Mouse (Mus musculus): ENCODE data around the gene Lgr6. TPM values are rescaled to one million over a fixed set of nuclear protein-coding genes. Genes with fewer than 3 reads are reported as not detected.

Gene Lgr6
- polyA plus RNA-seq, 1 experiment from 2014 or later = 0.49 TPM

DNA sequence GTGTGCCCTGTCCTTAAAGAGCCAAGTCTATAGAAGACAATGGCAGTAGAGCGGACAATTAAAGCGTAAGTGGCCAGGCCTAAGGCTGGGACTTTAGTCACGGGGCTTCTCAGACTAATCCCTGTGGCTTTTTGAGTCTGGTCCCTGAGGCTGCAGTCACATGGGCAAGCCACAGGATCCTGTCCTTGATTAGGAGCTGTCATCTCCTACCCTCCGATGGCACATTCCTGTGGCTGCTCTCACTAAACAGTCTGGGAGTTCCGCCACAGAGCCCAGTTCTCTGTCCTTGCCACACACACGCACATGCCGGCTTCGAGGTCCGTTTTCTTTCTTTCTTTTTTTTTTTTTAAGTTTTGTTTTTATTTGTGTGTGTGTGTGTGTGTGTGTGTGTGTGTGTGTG is 21.6 kb downstream of the Lgr6 start:
- peaks cover 2% of the 10 kb centered on the region for H3K4me1 ChIP-seq (ENCODE audit: control insufficient read depth, insufficient read depth, low read length)
- H3K27ac ChIP-seq (replicated peaks; ENCODE audit: low read depth, low read length) = no peak overlapping the region
- no peak overlapping the region for H3K4me2 ChIP-seq (ENCODE audit: low read depth, severe bottlenecking)
- H3K9ac ChIP-seq (ENCODE audit: low read length) = no peak overlapping the region
- no peak overlapping the region for H3K4me3 ChIP-seq (ENCODE audit: low read depth, low read length)
- ATAC-seq (ENCODE audit: insufficient number of reproducible peaks, low FRiP score, low TSS enrichment, low read depth) = no peak
- DNase-seq (ENCODE audit: low spot score) = no peak
- no peaks in the 10 kb centered on the region for H3K36me3 ChIP-seq (ENCODE audit: control insufficient read depth, insufficient read depth, low read length)
- no peaks in the 10 kb centered on the region for H3K9me3 ChIP-seq (ENCODE audit: control insufficient read depth, low read length)
- 56% methylated on average over 9 of the region's 9 CpGs for WGBS
- peaks cover 28% of the 10 kb centered on the region for H3K27me3 ChIP-seq (ENCODE audit: control insufficient read depth, insufficient read depth, low read length)

DNA sequence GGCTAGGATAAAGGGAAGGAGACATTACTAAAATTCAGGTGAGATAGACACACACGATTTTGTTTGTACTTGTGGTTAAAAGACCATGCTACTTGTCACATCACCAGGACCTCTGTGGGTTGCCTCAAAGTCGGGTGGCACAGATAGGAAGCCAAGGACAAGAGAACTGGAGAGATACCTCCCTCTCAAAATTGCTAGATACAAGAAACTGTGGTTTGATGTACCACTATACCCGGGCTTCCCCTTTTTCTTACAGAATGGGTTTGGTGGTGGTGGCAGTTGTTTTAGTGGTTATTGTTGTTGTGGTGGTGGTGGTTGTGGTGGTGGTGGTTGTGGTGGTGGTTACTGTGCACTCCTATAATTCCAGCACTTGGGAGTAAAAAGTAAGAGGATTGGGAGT is 22.8 kb downstream of the Lgr6 start:
- H3K36me3 ChIP-seq (ENCODE audit: control insufficient read depth, insufficient read depth, low read length) = no peaks in the 10 kb centered on the region
- WGBS = 82% methylated on average over 3 of the region's 3 CpGs
- H3K9ac ChIP-seq (ENCODE audit: low read length) = no peak overlapping the region
- no peaks in the 10 kb centered on the region for H3K9me3 ChIP-seq (ENCODE audit: control insufficient read depth, low read length)
- H3K27me3 ChIP-seq (ENCODE audit: control insufficient read depth, insufficient read depth, low read length) = peaks cover 28% of the 10 kb centered on the region
- DNase-seq (ENCODE audit: low spot score) (no peak), ATAC-seq (ENCODE audit: insufficient number of reproducible peaks, low FRiP score, low TSS enrichment, low read depth) (no peak)
- peaks cover 2% of the 10 kb centered on the region for H3K4me1 ChIP-seq (ENCODE audit: control insufficient read depth, insufficient read depth, low read length)
- H3K27ac ChIP-seq (replicated peaks; ENCODE audit: low read depth, low read length) = no peak overlapping the region
- H3K4me2 ChIP-seq (ENCODE audit: low read depth, severe bottlenecking) = no peak overlapping the region
- no peak overlapping the region for H3K4me3 ChIP-seq (ENCODE audit: low read depth, low read length)

- H3K9me3 ChIP-seq (ENCODE audit: control insufficient read depth, low read length) = no peaks in the 10 kb centered on the region
- DNase-seq (ENCODE audit: low spot score) (no peak), ATAC-seq (ENCODE audit: insufficient number of reproducible peaks, low FRiP score, low TSS enrichment, low read depth) (no peak)
- peaks cover 3% of the 10 kb centered on the region for H3K27me3 ChIP-seq (ENCODE audit: control insufficient read depth, insufficient read depth, low read length)
- 31% methylated on average over 2 of the region's 2 CpGs for WGBS
- H3K9ac ChIP-seq (ENCODE audit: low read length) = no peak overlapping the region
- H3K27ac ChIP-seq (replicated peaks; ENCODE audit: low read depth, low read length) = no peak overlapping the region
- no peak overlapping the region for H3K4me2 ChIP-seq (ENCODE audit: low read depth, severe bottlenecking)
- no peak overlapping the region for H3K4me3 ChIP-seq (ENCODE audit: low read depth, low read length)
- H3K4me1 ChIP-seq (ENCODE audit: control insufficient read depth, insufficient read depth, low read length) = no peaks in the 10 kb centered on the region; the same call in 1 of the 2 replicates
- no peaks in the 10 kb centered on the region for H3K36me3 ChIP-seq (ENCODE audit: control insufficient read depth, insufficient read depth, low read length)
Measured at GRCm38 (mm10) chr1:135079021-135079420, 26.1 kb downstream of the Lgr6 start.

GRCm38 (mm10) chr1:135076470-135076869 is 28.6 kb downstream of the Lgr6 start:
- Histone ChIP-seq H3K4me3 (ENCODE audit: low read depth, low read length) (no peak overlapping the region), H3K9ac (ENCODE audit: low read length) (no peak overlapping the region), H3K27me3 (ENCODE audit: control insufficient read depth, insufficient read depth, low read length) (no peaks in the 10 kb centered on the region), H3K4me2 (ENCODE audit: low read depth, severe bottlenecking) (no peak overlapping the region), H3K27ac (replicated peaks; ENCODE audit: low read depth, low read length) (no peak overlapping the region), H3K4me1 (ENCODE audit: control insufficient read depth, insufficient read depth, low read length) (no peaks in the 10 kb centered on the region), H3K36me3 (ENCODE audit: control insufficient read depth, insufficient read depth, low read length) (no peaks in the 10 kb centered on the region), H3K9me3 (ENCODE audit: control insufficient read depth, low read length) (no peaks in the 10 kb centered on the region)
- DNase-seq (ENCODE audit: low spot score) (no peak), ATAC-seq (ENCODE audit: insufficient number of reproducible peaks, low FRiP score, low TSS enrichment, low read depth) (no peak)
- 45% methylated on average over 5 of the region's 5 CpGs for WGBS

DNA sequence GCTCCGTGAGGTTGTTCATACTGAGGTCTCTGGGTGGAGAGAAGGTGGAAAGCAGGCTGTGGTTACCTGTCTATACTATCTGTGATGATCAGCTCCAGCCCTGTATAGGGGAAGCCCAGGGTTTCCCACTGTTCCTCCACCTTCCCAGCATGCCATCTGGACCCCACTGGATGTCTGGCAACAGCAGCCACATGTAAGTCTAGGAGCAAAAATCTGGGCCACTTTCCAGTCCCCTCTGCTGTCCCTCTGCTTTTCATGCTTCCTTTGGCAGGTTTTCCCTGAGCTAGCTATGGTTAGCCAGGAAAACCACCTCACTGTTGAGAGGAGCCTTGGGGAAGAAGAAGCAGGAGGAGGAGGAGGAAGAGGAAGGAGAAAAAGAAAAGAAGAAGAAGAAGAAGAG is 29.8 kb downstream of the Lgr6 start:
- no peak overlapping the region for H3K27ac ChIP-seq (replicated peaks; ENCODE audit: low read depth, low read length)

GRCm38 (mm10) chr1:135072643-135073042 is 32.4 kb downstream of the Lgr6 start:
- no peaks in the 10 kb centered on the region for H3K4me1 ChIP-seq (ENCODE audit: control insufficient read depth, insufficient read depth, low read length)
- H3K4me2 ChIP-seq (ENCODE audit: low read depth, severe bottlenecking) = no peak overlapping the region
- no peaks in the 10 kb centered on the region for H3K27me3 ChIP-seq (ENCODE audit: control insufficient read depth, insufficient read depth, low read length)
- no peak overlapping the region for H3K9ac ChIP-seq (ENCODE audit: low read length)
- H3K9me3 ChIP-seq (ENCODE audit: control insufficient read depth, low read length) = no peaks in the 10 kb centered on the region
- ATAC-seq (ENCODE audit: insufficient number of reproducible peaks, low FRiP score, low TSS enrichment, low read depth) = no peak
- WGBS = 54% methylated on average over 5 of the region's 5 CpGs
- DNase-seq (ENCODE audit: low spot score) = no peak
- H3K4me3 ChIP-seq (ENCODE audit: low read depth, low read length) = no peak overlapping the region
- no peak overlapping the region for H3K27ac ChIP-seq (replicated peaks; ENCODE audit: low read depth, low read length)
- no peaks in the 10 kb centered on the region for H3K36me3 ChIP-seq (ENCODE audit: control insufficient read depth, insufficient read depth, low read length)

More for the DNA sequence above, 29.8 kb downstream of the Lgr6 start:
- Histone ChIP-seq H3K27me3 (ENCODE audit: control insufficient read depth, insufficient read depth, low read length) (no peaks in the 10 kb centered on the region), H3K4me1 (ENCODE audit: control insufficient read depth, insufficient read depth, low read length) (no peaks in the 10 kb centered on the region), H3K4me2 (ENCODE audit: low read depth, severe bottlenecking) (no peak overlapping the region), H3K9ac (ENCODE audit: low read length) (no peak overlapping the region), H3K36me3 (ENCODE audit: control insufficient read depth, insufficient read depth, low read length) (no peaks in the 10 kb centered on the region), H3K9me3 (ENCODE audit: control insufficient read depth, low read length) (no peaks in the 10 kb centered on the region), H3K4me3 (ENCODE audit: low read depth, low read length) (no peak overlapping the region)
- ATAC-seq (ENCODE audit: insufficient number of reproducible peaks, low FRiP score, low TSS enrichment, low read depth) (no peak), DNase-seq (ENCODE audit: low spot score) (no peak)
- 100% methylated on average over 1 of the region's 1 CpGs for WGBS

GRCm38 (mm10) chr1:135069841-135070240 is 35.2 kb downstream of the Lgr6 start:
- ATAC-seq (ENCODE audit: insufficient number of reproducible peaks, low FRiP score, low TSS enrichment, low read depth) (no peak), DNase-seq (ENCODE audit: low spot score) (no peak)
- Histone ChIP-seq H3K4me1 (ENCODE audit: control insufficient read depth, insufficient read depth, low read length) (no peaks in the 10 kb centered on the region), H3K27ac (replicated peaks; ENCODE audit: low read depth, low read length) (no peak overlapping the region), H3K27me3 (ENCODE audit: control insufficient read depth, insufficient read depth, low read length) (no peaks in the 10 kb centered on the region), H3K4me3 (ENCODE audit: low read depth, low read length) (no peak overlapping the region), H3K9me3 (ENCODE audit: control insufficient read depth, low read length) (no peaks in the 10 kb centered on the region), H3K9ac (ENCODE audit: low read length) (no peak overlapping the region), H3K36me3 (ENCODE audit: control insufficient read depth, insufficient read depth, low read length) (no peaks in the 10 kb centered on the region), H3K4me2 (ENCODE audit: low read depth, severe bottlenecking) (no peak overlapping the region)
- WGBS = 24% methylated on average over 8 of the region's 8 CpGs

DNA sequence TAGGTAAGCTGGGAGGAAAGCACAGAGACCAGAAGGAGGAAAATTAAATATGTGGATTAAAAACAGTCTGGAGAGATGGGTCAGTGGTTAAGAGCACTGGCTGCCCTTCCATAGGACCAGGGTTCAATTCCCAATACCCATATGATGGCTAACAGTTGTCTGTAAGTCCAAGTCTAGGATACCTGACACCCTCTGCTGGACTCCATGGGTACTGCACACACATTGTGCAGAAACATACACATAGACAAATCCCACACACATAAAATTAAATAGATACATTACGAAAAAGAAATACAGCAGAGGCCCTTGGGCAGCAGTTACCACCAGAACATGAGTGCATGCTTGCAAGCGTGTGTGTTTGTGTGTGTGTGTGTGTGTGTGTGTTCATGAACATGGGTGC is 40.6 kb downstream of the Lgr6 start:
- Histone ChIP-seq H3K4me3 (ENCODE audit: low read depth, low read length) (no peak overlapping the region), H3K4me2 (ENCODE audit: low read depth, severe bottlenecking) (no peak overlapping the region), H3K9me3 (ENCODE audit: control insufficient read depth, low read length) (no peaks in the 10 kb centered on the region), H3K27ac (replicated peaks; ENCODE audit: low read depth, low read length) (no peak overlapping the region), H3K27me3 (ENCODE audit: control insufficient read depth, insufficient read depth, low read length) (no peaks in the 10 kb centered on the region), H3K9ac (ENCODE audit: low read length) (no peak overlapping the region), H3K4me1 (ENCODE audit: control insufficient read depth, insufficient read depth, low read length) (no peaks in the 10 kb centered on the region), H3K36me3 (ENCODE audit: control insufficient read depth, insufficient read depth, low read length) (no peaks in the 10 kb centered on the region)
- DNase-seq (ENCODE audit: low spot score) (no peak), ATAC-seq (ENCODE audit: insufficient number of reproducible peaks, low FRiP score, low TSS enrichment, low read depth) (no peak)
- WGBS = 90% methylated on average over 2 of the region's 2 CpGs

- H3K27me3 ChIP-seq (ENCODE audit: control insufficient read depth, insufficient read depth, low read length) = no peaks in the 10 kb centered on the region
- no peak for ATAC-seq (ENCODE audit: insufficient number of reproducible peaks, low FRiP score, low TSS enrichment, low read depth)
- no peak overlapping the region for H3K27ac ChIP-seq (replicated peaks; ENCODE audit: low read depth, low read length)
- H3K4me2 ChIP-seq (ENCODE audit: low read depth, severe bottlenecking) = no peak overlapping the region
- no peaks in the 10 kb centered on the region for H3K4me1 ChIP-seq (ENCODE audit: control insufficient read depth, insufficient read depth, low read length)
- H3K4me3 ChIP-seq (ENCODE audit: low read depth, low read length) = no peak overlapping the region
- no peaks in the 10 kb centered on the region for H3K36me3 ChIP-seq (ENCODE audit: control insufficient read depth, insufficient read depth, low read length)
- H3K9me3 ChIP-seq (ENCODE audit: control insufficient read depth, low read length) = no peaks in the 10 kb centered on the region
- 67% methylated on average over 5 of the region's 5 CpGs for WGBS
- no peak for DNase-seq (ENCODE audit: low spot score)
- H3K9ac ChIP-seq (ENCODE audit: low read length) = no peak overlapping the region
Measured at GRCm38 (mm10) chr1:135062936-135063335, 42.1 kb downstream of the Lgr6 start.

Measured in limb, embryonic 11.5 days (tissue).